Mouse (Mus musculus) naive thymus-derived CD4-positive, alpha-beta T cell, adult 2 months (primary cell): ENCODE measurements around the gene Nlrp9b.
"Not testable (repeated sequence)": the region's sequence is repeated elsewhere in the genome, so short reads cannot be mapped to it uniquely, and the experiment has no call there.

Experiments used
- DNase-seq: peaks from one replicate; pipeline ENCODE4 v3.0.0-alpha.2; 2011; ENCODE audit warnings: low read depth

Nlrp9b gene

DNA sequence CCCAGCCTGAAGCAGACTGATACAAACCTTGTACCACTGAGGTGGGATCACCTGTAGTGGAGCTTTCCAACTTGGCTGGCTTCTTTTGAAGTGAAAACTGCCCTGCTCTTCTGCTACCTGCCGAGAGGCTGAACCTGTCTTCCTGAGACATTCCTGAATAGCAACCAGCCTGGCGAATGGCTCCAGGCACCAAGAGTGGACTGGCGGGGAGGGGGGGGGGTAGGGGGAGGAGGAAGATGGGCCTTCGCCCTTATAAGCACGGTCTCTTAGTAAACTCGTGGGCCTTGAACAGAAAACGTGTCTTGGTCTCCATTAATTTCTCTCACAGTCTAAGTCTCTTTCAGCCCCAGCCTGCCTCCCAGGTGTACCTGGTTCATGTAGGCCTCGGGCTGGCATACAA lies at the start of gene Nlrp9b:
Nlrp9b (plus strand) TSS at position 301 of the 400 bp plus-strand sequence.
- not testable (repeated sequence) for DNase-seq

DNA sequence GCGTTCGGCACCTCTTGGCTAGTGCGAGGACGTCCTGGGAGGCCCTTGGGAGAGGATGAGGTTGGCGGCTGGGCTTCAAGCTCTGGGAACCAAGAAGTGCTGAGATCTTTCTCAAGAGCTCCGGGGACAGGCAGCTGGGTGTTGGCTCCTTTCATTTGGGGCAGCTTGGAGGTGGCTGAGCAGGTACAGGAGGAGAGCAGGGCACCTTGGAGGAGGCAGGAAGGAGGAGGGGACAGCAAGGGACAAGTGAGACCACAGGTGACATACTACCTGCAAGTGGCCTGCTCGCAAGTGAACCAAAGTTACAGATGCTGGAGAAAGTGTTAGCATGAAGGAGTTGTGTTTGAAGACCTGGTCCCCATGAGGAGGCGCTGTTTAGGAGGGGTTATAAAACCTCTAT lies 46.6 kb upstream of the Nlrp9b start:
- no peak for DNase-seq

- DNase-seq = peak; percentile 65
Observed at GRCm38 (mm10) chr7:19945201-19945600, 46.1 kb upstream of the Nlrp9b start.

- peak; percentile 90 for DNase-seq
Observed at GRCm38 (mm10) chr7:19945821-19946515, 45.3 kb upstream of the Nlrp9b start.

DNA sequence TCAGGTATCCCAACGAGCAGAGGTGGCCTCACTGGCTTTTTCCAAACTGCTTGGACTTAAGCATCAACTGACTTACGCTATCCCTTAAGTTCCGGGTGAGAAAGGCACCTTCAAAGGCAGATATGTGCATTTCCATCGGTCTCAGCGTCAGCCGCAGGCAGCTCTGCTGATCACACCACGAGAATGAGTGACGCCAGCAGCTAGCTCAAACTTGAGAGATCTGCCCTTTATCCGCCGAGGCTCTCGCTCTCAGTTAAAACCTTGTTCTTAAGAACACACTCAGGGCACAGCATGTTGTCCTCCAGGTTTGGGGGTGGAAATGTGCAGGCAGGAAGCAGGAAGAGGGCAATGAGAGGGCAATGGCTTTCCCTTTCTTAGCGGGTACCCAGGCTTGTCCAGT lies 42.3 kb upstream of the Nlrp9b start:
- DNase-seq = peak; percentile 85

DNA sequence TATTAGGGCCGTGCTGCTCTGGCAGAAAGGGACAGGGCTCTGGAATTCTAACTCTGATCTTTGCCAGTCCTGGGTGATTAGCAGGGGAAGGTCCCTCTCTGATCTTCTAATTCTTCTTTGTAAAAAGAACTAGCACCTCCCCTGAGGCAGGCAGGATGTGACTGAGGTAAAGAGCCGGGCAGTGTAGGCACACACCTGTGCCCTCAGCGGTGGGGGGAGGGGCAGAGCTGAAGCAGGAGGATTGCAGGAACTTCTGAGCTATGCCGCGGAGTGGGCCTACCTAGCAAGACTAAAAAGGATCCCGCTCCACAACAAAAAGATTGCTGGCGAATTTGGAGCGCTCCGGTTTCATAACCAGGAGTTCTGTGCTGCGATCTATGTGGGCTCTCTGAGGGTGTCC lies 41.3 kb upstream of the Nlrp9b start:
- peak; percentile 84 for DNase-seq

GRCm38 (mm10) chr7:19950589-19950988 lies 40.7 kb upstream of the Nlrp9b start, which contains the start of gene Igsf23:
Gene Igsf23, minus strand, starts transcription at chr7:19950756.
- DNase-seq = peak; percentile 64

DNA sequence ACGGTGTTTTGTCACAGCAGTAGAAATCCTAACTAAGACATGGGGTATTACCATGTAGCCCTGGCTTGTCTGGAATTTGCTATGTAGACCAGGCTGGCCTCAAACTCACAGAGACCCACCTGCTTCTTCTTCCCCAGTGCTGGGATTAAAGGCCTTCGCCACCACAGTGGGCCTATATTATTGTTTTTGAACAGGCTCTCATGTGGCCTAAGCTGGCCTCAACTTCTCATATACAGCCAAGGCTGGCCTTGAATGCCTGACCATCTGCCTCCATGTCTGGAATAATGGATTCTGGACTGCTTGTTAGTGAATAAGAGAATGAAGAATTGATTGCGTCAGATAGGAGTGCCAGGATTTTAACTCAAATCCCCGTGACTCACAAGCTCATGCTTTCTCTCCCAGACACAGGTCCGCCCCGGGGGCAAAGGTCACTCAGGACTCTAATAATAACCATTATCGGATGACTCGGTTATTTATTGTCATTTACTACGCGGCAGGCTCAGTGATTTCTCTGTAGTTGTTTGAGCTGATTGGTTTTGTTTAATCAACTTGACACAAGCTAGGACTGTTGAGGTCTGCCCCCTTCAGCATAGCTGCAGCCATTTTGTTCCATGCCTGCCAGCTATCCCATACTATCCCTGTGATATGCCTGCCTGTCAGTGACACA lies 38.8 kb upstream of the Nlrp9b start:
- no peak for DNase-seq

GRCm38 (mm10) chr7:19953054-19953453 lies 38.2 kb upstream of the Nlrp9b start:
- no peak for DNase-seq

GRCm38 (mm10) chr7:19955861-19956260 lies 35.4 kb upstream of the Nlrp9b start:
- no peak for DNase-seq

DNA sequence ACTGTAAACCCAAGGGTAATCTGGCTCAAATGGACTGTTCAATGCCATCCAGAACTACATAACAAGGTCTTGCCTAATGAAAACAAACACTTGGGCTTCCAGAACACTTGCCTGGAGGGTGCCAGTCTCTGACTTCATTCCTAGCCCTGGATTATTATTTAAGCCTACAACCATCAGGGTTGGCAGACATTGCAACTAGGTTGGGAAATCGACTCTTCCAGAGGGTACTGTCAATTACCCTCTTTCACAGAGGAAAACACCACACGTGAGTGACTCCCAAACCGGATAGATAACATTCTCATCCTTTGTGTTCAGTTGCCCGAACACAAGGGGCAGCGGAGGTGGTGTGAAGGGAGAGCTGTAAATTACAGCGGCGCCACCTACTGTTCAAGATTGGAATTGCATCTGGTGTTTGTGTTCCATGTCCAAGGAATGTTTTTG lies 34.9 kb upstream of the Nlrp9b start:
- peak; percentile 92 for DNase-seq

GRCm38 (mm10) chr7:19962423-19962822 lies 28.8 kb upstream of the Nlrp9b start:
- DNase-seq = no peak

- no peak for DNase-seq
Observed at GRCm38 (mm10) chr7:19964985-19965579, 26.2 kb upstream of the Nlrp9b start, which contains the start of gene Ceacam20. Gene Ceacam20, plus strand, starts transcription at chr7:19965412.

DNA sequence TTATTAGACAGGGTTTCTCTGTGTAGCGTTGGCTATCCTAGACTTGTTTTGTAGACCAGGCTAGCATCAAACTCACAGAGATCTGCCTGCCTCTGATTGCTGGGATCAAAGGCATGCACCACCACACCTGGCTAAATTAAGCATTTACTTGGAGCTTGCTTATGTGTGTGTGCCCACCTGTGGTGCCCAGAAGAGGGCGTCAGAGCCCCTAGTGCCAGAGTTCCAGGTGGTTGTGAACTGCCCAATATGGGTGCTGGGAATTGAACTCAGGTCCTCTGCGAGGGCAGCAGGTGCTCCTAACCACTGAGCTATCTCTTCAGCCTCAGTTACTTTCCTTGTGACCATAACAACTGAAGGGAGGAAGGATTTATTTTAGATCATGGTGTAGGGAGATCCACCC lies 22.2 kb upstream of the Nlrp9b start:
- no peak for DNase-seq

- no peak for DNase-seq
Observed at GRCm38 (mm10) chr7:19969541-19970090, 21.6 kb upstream of the Nlrp9b start.

DNA sequence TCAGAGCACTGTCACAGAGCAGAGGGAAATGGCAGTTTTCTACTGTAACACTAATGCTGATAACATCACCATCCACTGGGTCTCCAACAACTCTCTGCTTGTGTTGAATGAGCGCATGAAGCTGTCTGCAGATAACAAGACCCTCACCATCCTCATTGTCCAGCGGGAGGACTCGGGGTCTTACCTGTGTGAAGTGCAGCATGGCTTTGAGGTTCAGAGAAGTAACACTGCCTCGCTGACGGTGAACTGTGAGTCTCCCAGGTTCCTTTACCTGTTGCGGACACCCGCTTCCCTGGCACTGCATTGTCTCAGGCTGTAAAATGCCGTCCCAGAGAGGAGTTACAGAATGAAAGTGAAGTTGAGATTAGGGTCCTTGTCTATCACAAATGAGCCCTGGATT lies 21.1 kb upstream of the Nlrp9b start:
- DNase-seq = no peak

GRCm38 (mm10) chr7:19971516-19971915 lies 19.7 kb upstream of the Nlrp9b start:
- DNase-seq = no peak

GRCm38 (mm10) chr7:19996721-19997120 lies 5.5 kb downstream of the Nlrp9b start:
- not testable (repeated sequence) for DNase-seq

DNA sequence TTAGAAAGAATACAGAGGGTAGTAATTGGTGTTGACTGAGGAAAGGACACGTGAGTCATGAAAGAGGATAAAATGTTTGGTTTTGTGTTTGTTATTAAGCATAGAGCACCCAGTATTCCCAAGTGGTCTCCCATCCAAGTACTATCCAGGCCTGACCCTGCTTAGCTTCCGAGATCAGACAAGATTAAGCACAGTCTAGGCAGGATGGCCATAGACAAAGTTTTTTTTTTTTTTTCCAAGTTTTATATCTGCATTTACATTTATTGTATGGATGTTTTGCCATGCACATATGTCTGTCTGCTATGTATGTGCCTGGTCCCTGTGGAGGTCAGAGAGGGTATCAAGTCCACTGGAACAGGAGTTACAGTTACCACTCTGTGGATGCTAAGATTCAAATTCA lies 18.7 kb downstream of the Nlrp9b start:
- DNase-seq = no peak

DNA sequence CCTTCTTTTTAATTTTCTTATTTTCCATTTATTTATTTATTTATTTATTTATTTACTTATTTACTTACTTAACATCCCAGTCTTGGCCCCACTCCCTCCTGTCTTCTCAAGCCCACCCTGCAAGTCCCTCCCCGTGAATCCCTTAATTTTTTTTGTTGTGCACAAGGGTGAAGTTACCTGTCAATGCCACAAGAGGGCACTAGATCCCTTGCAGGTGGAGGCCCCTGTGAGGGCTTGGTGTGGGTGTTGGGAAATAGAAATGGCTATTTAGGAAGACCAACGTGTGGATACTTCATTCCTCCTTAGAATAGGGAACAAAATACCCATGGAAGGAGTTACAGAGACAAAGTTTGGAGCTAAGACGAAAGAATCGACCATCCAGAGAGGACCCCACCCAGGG lies 72.8 kb downstream of the Nlrp9b start:
- DNase-seq = not testable (repeated sequence)

DNA sequence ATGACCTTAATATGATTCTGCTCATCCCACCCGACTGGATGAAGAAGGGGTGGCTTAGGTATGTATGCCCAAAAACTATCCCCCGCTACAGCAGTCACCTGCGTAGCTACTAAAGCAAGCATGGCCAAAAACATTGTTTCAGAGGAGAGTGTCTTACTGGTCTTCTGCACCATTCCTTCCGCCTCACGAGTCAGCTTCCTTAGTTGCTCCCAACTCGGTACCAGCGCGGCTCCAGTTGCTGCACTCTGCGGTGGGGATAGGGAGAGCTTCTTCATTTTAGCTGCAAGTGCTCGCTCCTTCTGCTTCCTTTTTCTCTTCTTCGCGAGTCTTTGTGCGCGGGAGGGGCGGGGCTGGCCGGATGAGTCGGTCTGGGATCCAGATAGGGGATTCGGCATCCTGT lies 86.9 kb downstream of the Nlrp9b start:
- not testable (repeated sequence) for DNase-seq

DNA sequence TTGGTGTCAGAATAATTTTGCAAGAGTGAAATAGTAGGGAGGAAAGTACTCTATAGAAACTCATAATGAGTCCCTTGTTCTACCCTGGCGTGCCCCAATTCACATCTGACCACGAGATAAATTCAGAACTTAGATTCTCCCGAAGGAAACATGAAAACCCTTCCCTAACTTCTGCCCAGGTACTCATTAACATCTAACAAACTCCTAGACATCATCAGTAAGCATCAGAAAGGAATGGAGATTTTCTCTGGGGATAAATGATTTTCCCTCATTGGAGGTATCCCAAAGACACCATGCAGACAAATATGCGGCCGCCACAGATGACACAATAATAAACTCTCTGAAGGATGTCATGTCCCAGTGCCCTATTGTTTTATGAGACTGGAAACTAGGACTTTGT lies 108.1 kb downstream of the Nlrp9b start, which contains the start of gene Vmn1r91:
Vmn1r91 (plus strand) TSS at position 301 of the 400 bp plus-strand sequence.
- DNase-seq = not testable (repeated sequence)

DNA sequence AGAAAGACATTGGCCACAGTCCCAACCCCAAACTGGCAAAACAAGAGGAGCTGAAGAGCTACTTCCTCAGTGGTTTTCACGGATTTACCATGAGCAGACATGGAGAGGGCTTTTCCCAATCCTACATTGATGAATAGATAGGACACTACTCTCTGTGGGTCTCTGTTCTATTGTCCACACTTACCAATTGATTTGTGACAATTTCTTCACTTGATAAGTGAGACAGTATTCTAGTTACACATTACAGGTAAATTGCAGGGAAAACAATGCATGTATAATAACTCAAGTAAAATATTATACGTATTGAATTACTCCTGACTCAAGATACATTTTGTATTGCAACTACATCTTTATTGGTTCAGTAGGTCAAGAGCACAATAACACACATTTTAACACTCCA lies 131.2 kb downstream of the Nlrp9b start, which contains the start of gene Gm16442:
Gm16442 (minus strand) TSS at position 101 of the 400 bp plus-strand sequence.
- DNase-seq = not testable (repeated sequence)
